In the genomic region with DNA sequence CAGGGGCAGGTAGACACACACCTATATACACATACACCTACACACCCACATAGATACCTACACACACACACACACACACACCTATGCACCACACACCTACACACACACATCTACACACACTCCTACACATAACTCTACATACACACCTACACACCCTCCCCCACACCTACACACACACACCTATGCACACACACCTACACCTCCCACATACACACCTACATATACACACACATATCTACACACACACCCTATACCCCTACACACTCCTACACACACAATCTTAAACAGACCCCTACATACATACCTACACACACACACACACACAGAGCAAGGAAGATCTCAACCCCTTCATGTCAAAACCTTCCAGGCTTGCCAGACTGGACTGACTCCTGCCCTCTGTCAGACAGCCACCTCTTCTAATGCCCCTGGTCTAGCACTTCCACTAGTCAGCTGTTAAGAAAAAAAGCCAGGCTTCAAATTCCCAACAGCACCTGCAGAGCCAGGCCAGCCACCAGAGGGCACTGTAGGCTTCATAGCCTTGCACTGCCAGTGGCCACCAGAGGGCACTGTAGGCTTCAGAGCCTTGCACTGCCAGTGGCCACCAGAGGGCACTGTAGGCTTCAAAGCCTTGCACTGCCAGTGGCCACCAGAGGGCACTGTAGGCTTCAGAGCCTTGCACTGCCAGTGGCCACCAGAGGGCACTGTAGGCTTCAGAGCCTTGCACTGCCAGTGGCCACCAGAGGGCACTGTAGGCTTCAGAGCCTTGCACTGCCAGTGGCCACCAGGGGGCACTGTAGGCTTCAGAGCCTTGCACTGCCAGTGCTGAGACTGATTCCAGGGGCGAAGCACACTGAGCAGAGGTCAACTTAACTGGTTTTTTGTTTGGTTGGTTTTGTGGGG, we compare ENCODE assay signal across 1 mouse cellular context.
TF ChIP-seq lines count a peak whose summit lies in the region.

No protein-coding gene starts in this region.

TF ChIP-seq in CH12.LX, 34 proteins besides CTCF, POLR2A, EP300 and RAD21 (continued from another document):
- TF ChIP-seq JUND (conservative IDR thresholded peaks at IDR 0.05; ENCODE audit: low read depth, low read length): no peak
